ENCODE assay signal across 8 mouse cellular contexts in the genomic region with DNA sequence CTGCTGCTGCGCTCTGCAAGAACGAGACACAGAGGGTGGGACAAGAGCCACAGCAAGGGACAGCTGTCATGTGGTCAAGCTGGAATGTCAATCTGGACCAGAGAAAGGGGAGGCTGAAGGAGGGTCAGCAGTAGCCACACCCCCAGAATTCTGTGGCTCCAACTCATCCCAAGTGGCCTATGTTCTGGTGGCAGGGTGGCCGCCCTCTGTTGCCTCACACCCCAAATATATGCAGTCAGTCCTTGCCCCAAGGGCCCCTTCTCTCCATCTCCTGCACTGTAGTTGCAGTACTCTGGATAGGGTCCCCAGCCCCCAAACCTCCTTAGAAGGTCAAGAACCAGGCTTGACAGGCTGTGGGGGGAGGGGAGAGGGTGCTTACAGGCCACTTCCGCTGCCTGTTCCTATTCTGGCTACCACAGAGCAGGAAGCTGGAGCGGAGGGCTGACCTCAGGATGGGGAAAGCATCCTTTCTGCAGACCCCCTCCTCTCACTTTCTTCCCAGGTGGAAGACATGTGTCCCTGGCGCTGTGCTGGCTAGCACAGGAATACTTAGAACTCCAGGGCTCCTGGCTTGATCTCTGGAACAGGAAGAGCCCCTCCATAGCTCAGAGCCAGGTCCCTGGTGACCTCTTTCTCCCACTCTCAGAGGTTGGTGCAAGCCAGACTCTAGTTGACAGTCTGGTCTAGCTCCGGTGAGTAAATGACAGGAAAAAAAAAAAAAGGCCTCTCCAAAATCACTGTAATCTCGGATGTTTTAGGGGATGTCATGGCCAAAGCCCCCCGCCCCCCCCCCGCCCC. TPM values are rescaled to one million over a fixed set of nuclear protein-coding genes. Genes with fewer than 3 reads are reported as not detected.
DNase-seq lines count a peak whose midpoint lies in the region; ATAC-seq lines count a peak whose summit lies in the region.

No protein-coding gene starts in this region.

- peak overlapping the region; percentile 78 for H3K27ac ChIP-seq in heart, embryonic 11.5 days (ENCODE audit: low read depth, low read length)
- H3K27ac ChIP-seq in kidney, embryonic 14.5 days (ENCODE audit: low read depth, low read length) = peak overlapping the region; percentile 76
- peak overlapping the region; percentile 37 for H3K27ac ChIP-seq in macrophage

- H3K27me3 ChIP-seq in heart, embryonic 11.5 days (ENCODE audit: control insufficient read depth, insufficient read depth, low read length) = no peaks in the 10 kb centered on the region
- no peaks in the 10 kb centered on the region for H3K27me3 ChIP-seq in kidney, embryonic 14.5 days (ENCODE audit: control insufficient read depth, insufficient read depth, low read length)

- peak overlapping the region; percentile 26 for H3K4me3 ChIP-seq in heart, embryonic 11.5 days (ENCODE audit: low read depth, low read length)
- H3K4me3 ChIP-seq in kidney, embryonic 14.5 days (ENCODE audit: low read length) = peak overlapping the region; percentile 17; the same call in 1 of the 2 replicates
- no peak overlapping the region for H3K4me3 ChIP-seq in macrophage (ENCODE audit: inconsistent target)

- H3K9ac ChIP-seq in heart, embryonic 11.5 days (ENCODE audit: low read depth, low read length) = 0 out of 2 replicates have a peak overlapping the region, but pooled peaks have one; percentile 24
- peak overlapping the region; percentile 1; the same call in 1 of the 2 replicates for H3K9ac ChIP-seq in kidney, embryonic 14.5 days (ENCODE audit: low read depth, low read length)

- peak; percentile 45 for DNase-seq in thymus, postnatal 14 days
- no peak for DNase-seq in thymus, postnatal 4 days
- DNase-seq in urinary bladder, postnatal 25 days (ENCODE audit: low spot score) = no peak
- DNase-seq in thymus, postnatal 0 days (ENCODE audit: low spot score) = no peak
- no peak for DNase-seq in adrenal gland, adult 2 months

- 14% methylated on average over 10 of the region's 10 CpGs for WGBS in heart, embryonic 11.5 days (ENCODE audit: insufficient replicate concordance)
- WGBS in kidney, embryonic 14.5 days = 25% methylated on average over 9 of the region's 10 CpGs
- WGBS in macrophage (ENCODE audit: missing documents) = 37% methylated on average over 9 of the region's 10 CpGs

- H3K4me2 ChIP-seq in heart, embryonic 11.5 days = peak overlapping the region; percentile 55
- H3K4me2 ChIP-seq in kidney, embryonic 14.5 days (replicated peaks; ENCODE audit: low read depth, low read length) = peak overlapping the region; percentile 33

- H3K4me1 ChIP-seq in heart, embryonic 11.5 days (ENCODE audit: control insufficient read depth, insufficient read depth, low read length) = peaks cover 38% of the 10 kb centered on the region
- H3K4me1 ChIP-seq in kidney, embryonic 14.5 days (ENCODE audit: control insufficient read depth, insufficient read depth, low read length) = peaks cover 56% of the 10 kb centered on the region

- peaks cover 61% of the 10 kb centered on the region for H3K79me2 ChIP-seq in macrophage (ENCODE audit: inconsistent target)

- peaks cover 9% of the 10 kb centered on the region; the same call in 1 of the 2 replicates for H3K36me3 ChIP-seq in heart, embryonic 11.5 days (ENCODE audit: control insufficient read depth, insufficient read depth, low read length)
- peaks cover 34% of the 10 kb centered on the region for H3K36me3 ChIP-seq in kidney, embryonic 14.5 days (ENCODE audit: control insufficient read depth, insufficient read depth, low read length)
- H3K36me3 ChIP-seq in macrophage (ENCODE audit: inconsistent target) = peaks cover 24% of the 10 kb centered on the region

- no peak for ATAC-seq in heart, embryonic 11.5 days (replicated peaks; ENCODE audit: insufficient number of reproducible peaks, low FRiP score, low TSS enrichment)
- ATAC-seq in kidney, embryonic 14.5 days (ENCODE audit: low FRiP score, low TSS enrichment) = no peak

- H3K9me3 ChIP-seq in heart, embryonic 11.5 days (replicated peaks; ENCODE audit: control insufficient read depth, low read length) = 0 out of 2 replicates have a peak, but pooled peaks cover 2% of the 10 kb centered on the region
- H3K9me3 ChIP-seq in kidney, embryonic 14.5 days (ENCODE audit: control insufficient read depth, low read length) = no peaks in the 10 kb centered on the region; the same call in 1 of the 2 replicates

RNA-seq across cellular contexts. Expression of gene Isyna1, which starts 6.5 kb away (rescaled TPM):
- polyA plus RNA-seq in heart, embryonic 11.5 days (2014; fragmentation: Nextera tagmentation; extraction: Ambion mirVana) = 86.0 and 95.3 TPM in 2 replicates
- polyA plus RNA-seq in kidney, embryonic 14.5 days (2014; fragmentation: Nextera tagmentation; extraction: Ambion mirVana) = 102 and 118 TPM in 2 replicates
- total RNA-seq in macrophage (2018; cell fraction: chromatin; rRNA removed) = 10 to 100 TPM; 19.3 to 81.9 (median 38.6) TPM
- total RNA-seq in macrophage (2018; cell fraction: cytosol; rRNA removed) = 10 to 100 TPM; 19.1 to 42.3 (median 27.0) TPM
- 10 to 100 TPM; 14.3 to 82.7 (median 33.5) TPM for total RNA-seq in macrophage (2018; cell fraction: nucleus; rRNA removed)
- polyA plus RNA-seq in macrophage (2018) = 26.5 to 53.2 TPM (median 51.1 TPM) in 3 replicates
- 78.9 and 88.4 TPM in 2 replicates for polyA plus RNA-seq in thymus, postnatal 0 days (2015; fragmentation: Nextera tagmentation; extraction: Ambion mirVana)
- total RNA-seq in adrenal gland, adult 2 months (2021) = 100 to 1,000 TPM; 103 to 199 TPM
- polyA plus RNA-seq in adrenal gland, adult 2 months (2012; rRNA removed) = 344 and 376 TPM in 2 replicates

RNA-seq across cellular contexts. Expression of gene Ssbp4, which starts 8.0 kb away (rescaled TPM):
- 72.5 and 78.9 TPM in 2 replicates for polyA plus RNA-seq in heart, embryonic 11.5 days (2014; fragmentation: Nextera tagmentation; extraction: Ambion mirVana)
- 172 and 220 TPM in 2 replicates for polyA plus RNA-seq in kidney, embryonic 14.5 days (2014; fragmentation: Nextera tagmentation; extraction: Ambion mirVana)
- total RNA-seq in macrophage (2018; cell fraction: chromatin; rRNA removed) = 100 to 1,000 TPM in 19 of 26 experiments, 10 to 100 TPM in 7; 38.7 to 250 (median 142) TPM
- total RNA-seq in macrophage (2018; cell fraction: cytosol; rRNA removed) = 100 to 1,000 TPM in 25 of 26 experiments, 10 to 100 TPM in 1; 92.7 to 165 (median 127) TPM
- 100 to 1,000 TPM in 8 of 26 experiments, 10 to 100 TPM in 18; 37.5 to 190 (median 88.4) TPM for total RNA-seq in macrophage (2018; cell fraction: nucleus; rRNA removed)
- 71.4 to 137 TPM (median 122 TPM) in 3 replicates for polyA plus RNA-seq in macrophage (2018)
- 135 and 142 TPM in 2 replicates for polyA plus RNA-seq in thymus, postnatal 0 days (2015; fragmentation: Nextera tagmentation; extraction: Ambion mirVana)
- total RNA-seq in adrenal gland, adult 2 months (2021) = 100 to 1,000 TPM in 1 of 2 experiments, 10 to 100 TPM in 1; 76.2 to 110 TPM
- polyA plus RNA-seq in adrenal gland, adult 2 months (2012; rRNA removed) = 476 and 593 TPM in 2 replicates

RNA-seq across cellular contexts. Expression of gene Lrrc25, which starts 15.3 kb away (rescaled TPM):
- polyA plus RNA-seq in heart, embryonic 11.5 days (2014; fragmentation: Nextera tagmentation; extraction: Ambion mirVana) = 0.19 and 0.59 TPM in 2 replicates
- 1.1 and 1.4 TPM in 2 replicates for polyA plus RNA-seq in kidney, embryonic 14.5 days (2014; fragmentation: Nextera tagmentation; extraction: Ambion mirVana)
- 100 to 1,000 TPM in 7 of 26 experiments, 10 to 100 TPM in 19; 21.1 to 149 (median 77.4) TPM for total RNA-seq in macrophage (2018; cell fraction: chromatin; rRNA removed)
- 100 to 1,000 TPM in 25 of 26 experiments, 10 to 100 TPM in 1; 89.3 to 365 (median 193) TPM for total RNA-seq in macrophage (2018; cell fraction: cytosol; rRNA removed)
- 100 to 1,000 TPM in 23 of 26 experiments, 10 to 100 TPM in 3; 63.8 to 384 (median 181) TPM for total RNA-seq in macrophage (2018; cell fraction: nucleus; rRNA removed)
- 104 to 230 TPM (median 156 TPM) in 3 replicates for polyA plus RNA-seq in macrophage (2018)
- polyA plus RNA-seq in thymus, postnatal 0 days (2015; fragmentation: Nextera tagmentation; extraction: Ambion mirVana) = 4.7 and 5.8 TPM in 2 replicates
- 1 to 10 TPM; 1.8 to 3.6 TPM for total RNA-seq in adrenal gland, adult 2 months (2021)
- 8.4 and 11.1 TPM in 2 replicates for polyA plus RNA-seq in adrenal gland, adult 2 months (2012; rRNA removed)

RNA-seq across cellular contexts. Expression of gene Gdf15, which starts 31.6 kb away (rescaled TPM):
- 0.26 and 0.37 TPM in 2 replicates for polyA plus RNA-seq in heart, embryonic 11.5 days (2014; fragmentation: Nextera tagmentation; extraction: Ambion mirVana)
- 0.31 and 0.41 TPM in 2 replicates for polyA plus RNA-seq in kidney, embryonic 14.5 days (2014; fragmentation: Nextera tagmentation; extraction: Ambion mirVana)
- 100 to 1,000 TPM in 12 of 26 experiments, 10 to 100 TPM in 13, 1 to 10 TPM in 1; 7.8 to 467 (median 92.6) TPM for total RNA-seq in macrophage (2018; cell fraction: chromatin; rRNA removed)
- total RNA-seq in macrophage (2018; cell fraction: cytosol; rRNA removed) = 1,000 to 10,000 TPM in 6 of 26 experiments, 100 to 1,000 TPM in 15, 10 to 100 TPM in 5; 69.9 to 1,947 (median 332) TPM
- 1,000 to 10,000 TPM in 7 of 26 experiments, 100 to 1,000 TPM in 16, 10 to 100 TPM in 3; 89.0 to 1,533 (median 505) TPM for total RNA-seq in macrophage (2018; cell fraction: nucleus; rRNA removed)
- polyA plus RNA-seq in macrophage (2018) = 24.3 to 124 TPM (median 74.3 TPM) in 3 replicates
- polyA plus RNA-seq in thymus, postnatal 0 days (2015; fragmentation: Nextera tagmentation; extraction: Ambion mirVana) = 1.2 and 1.4 TPM in 2 replicates
- total RNA-seq in adrenal gland, adult 2 months (2021) = 10 to 100 TPM in 1 of 2 experiments, 1 to 10 TPM in 1; 1.3 to 44.6 TPM
- 18.5 and 22.2 TPM in 2 replicates for polyA plus RNA-seq in adrenal gland, adult 2 months (2012; rRNA removed)

RNA-seq across cellular contexts. Expression of gene Pgpep1, which starts 59.5 kb away (rescaled TPM):
- 38.9 and 41.6 TPM in 2 replicates for polyA plus RNA-seq in heart, embryonic 11.5 days (2014; fragmentation: Nextera tagmentation; extraction: Ambion mirVana)
- polyA plus RNA-seq in kidney, embryonic 14.5 days (2014; fragmentation: Nextera tagmentation; extraction: Ambion mirVana) = 62.2 and 62.6 TPM in 2 replicates
- total RNA-seq in macrophage (2018; cell fraction: chromatin; rRNA removed) = 10 to 100 TPM in 25 of 26 experiments, 1 to 10 TPM in 1; 8.5 to 30.1 (median 21.1) TPM
- 10 to 100 TPM; 19.1 to 38.4 (median 30.7) TPM for total RNA-seq in macrophage (2018; cell fraction: cytosol; rRNA removed)
- total RNA-seq in macrophage (2018; cell fraction: nucleus; rRNA removed) = 10 to 100 TPM; 12.7 to 46.1 (median 25.0) TPM
- polyA plus RNA-seq in macrophage (2018) = 19.1 to 57.8 TPM (median 24.3 TPM) in 3 replicates
- 33.2 and 43.0 TPM in 2 replicates for polyA plus RNA-seq in thymus, postnatal 0 days (2015; fragmentation: Nextera tagmentation; extraction: Ambion mirVana)
- total RNA-seq in adrenal gland, adult 2 months (2021) = 100 to 1,000 TPM; 115 to 127 TPM
- polyA plus RNA-seq in adrenal gland, adult 2 months (2012; rRNA removed) = 115 and 117 TPM in 2 replicates
